Mouse (Mus musculus): ENCODE data around the gene Gm21983.

- TF ChIP-seq CTCF (IDR thresholded peaks at IDR 0.05) (no peak), POLR2A (IDR thresholded peaks at IDR 0.05; ENCODE audit: insufficient read depth, low read depth, low read length) (no peak), EP300 (IDR thresholded peaks at IDR 0.05; ENCODE audit: insufficient read depth, low read depth, low read length) (no peak)
These were observed 48.0 kb upstream of the Gm21983 start for GRCm38 (mm10) chr7:27228865-27229264.

All from heart, adult 2 months (tissue).